Mouse (Mus musculus): ENCODE results near the gene Capn13. TPM values are rescaled to one million over a fixed set of nuclear protein-coding genes. Genes with fewer than 3 reads are reported as not detected.
"Not testable (repeated sequence)": the region's sequence is repeated elsewhere in the genome, so short reads cannot be mapped to it uniquely, and the experiment has no call there.

Capn13 gene
- polyA plus RNA-seq, 1 experiment from 2014 or later = 0.11 TPM

DNA sequence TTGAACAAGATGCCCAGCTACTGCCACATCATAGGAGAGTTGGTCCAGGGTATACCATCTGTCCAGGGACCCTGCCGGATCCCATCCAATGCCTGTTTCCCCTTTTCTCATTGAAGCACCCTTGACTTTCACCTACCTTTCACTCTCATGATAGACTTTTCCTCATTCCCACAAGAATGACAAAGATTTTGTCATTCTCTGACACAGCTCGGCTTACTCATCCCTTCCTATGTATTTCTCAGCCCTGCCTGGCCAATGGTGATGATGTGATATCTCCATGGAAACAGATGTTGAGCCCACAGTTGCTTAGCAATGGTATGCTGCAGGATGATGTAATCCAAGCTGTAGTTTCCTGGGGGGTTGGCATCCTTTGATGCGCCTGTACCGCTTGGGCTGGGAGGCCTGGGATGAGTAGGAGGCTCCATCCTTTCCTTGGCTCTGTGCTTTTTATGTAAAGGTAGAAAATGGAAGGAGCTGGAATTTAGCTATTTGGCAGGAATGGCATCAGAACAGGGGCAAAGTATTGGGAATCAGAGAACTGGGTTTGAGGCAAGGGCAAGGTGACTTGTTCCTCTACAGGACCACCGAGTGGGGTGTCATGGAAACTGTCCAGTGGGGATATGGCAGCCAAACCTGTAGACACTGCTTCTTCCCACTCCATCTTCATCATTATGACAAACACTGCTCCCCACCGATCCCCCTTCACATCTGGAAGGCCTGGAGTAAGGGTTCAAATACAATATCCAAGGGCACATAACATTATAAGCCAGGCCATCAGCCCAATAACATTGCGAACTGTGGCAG is 128.7 kb downstream of the Capn13 start:
- peak overlapping the region; percentile 41 for H3K27ac ChIP-seq (ENCODE audit: low read depth, low read length)
- peak; percentile 95 for ATAC-seq
- no peaks in the 10 kb centered on the region for H3K27me3 ChIP-seq (replicated peaks; ENCODE audit: control insufficient read depth, insufficient read depth, low read length)
- H3K4me3 ChIP-seq (ENCODE audit: low read length) = no peak overlapping the region
- WGBS = 67% methylated on average over 7 of the region's 7 CpGs
- no peak overlapping the region for H3K4me2 ChIP-seq (ENCODE audit: low read length)
- H3K36me3 ChIP-seq (ENCODE audit: control insufficient read depth, insufficient read depth, low read length) = no peaks in the 10 kb centered on the region
- peaks cover 7% of the 10 kb centered on the region for H3K4me1 ChIP-seq (ENCODE audit: control insufficient read depth, insufficient read depth, low read depth, low read length)
- H3K9ac ChIP-seq (ENCODE audit: low read depth, low read length) = no peak overlapping the region
- no peaks in the 10 kb centered on the region for H3K9me3 ChIP-seq (ENCODE audit: control insufficient read depth, low read length)

DNA sequence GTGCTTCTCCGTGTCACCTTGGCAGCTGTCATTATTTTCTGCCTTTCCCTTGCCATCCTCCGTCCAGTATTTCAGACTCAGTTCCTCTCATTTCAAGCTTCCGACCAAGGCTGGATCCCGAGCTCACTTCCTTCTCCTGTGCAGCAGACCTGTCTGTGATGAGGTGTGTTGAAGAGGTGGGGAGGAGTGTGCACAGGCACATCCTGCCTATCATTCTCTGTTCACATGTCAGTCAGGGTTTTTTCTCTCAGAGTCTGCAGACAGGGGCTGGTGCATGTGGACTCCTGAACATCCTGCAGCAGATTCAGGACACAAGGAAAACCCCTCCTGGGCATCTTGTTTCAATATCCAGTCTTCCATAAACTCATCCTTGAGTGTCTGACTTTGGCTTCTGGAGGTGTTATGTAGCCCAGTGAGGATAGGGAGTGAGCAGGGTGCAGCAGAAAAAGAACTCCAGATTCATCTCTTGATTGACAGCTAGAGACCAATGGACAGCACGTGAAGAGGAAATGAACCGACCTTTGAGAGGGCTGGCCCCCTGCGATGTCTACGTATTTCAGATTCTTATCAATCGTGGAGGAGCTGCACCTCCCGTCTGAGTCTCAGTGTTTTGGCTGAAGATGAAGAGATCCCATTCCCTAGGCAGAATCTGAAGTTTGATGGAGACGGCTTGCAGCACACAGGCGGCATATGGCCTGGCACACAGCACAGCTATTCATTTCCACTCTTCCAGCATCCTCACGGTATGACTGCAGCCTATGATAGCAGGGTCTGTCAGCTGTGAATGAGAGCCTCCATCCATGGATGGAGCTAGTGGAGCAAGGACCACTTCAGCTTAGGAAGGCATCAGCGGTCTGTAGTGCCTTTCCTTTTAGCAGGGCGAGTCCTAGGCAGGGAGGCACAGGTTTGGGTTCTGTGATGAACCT is 129.5 kb downstream of the Capn13 start:
- no peaks in the 10 kb centered on the region for H3K36me3 ChIP-seq (ENCODE audit: control insufficient read depth, insufficient read depth, low read length)
- peaks cover 7% of the 10 kb centered on the region for H3K4me1 ChIP-seq (ENCODE audit: control insufficient read depth, insufficient read depth, low read depth, low read length)
- H3K4me2 ChIP-seq (ENCODE audit: low read length) = no peak overlapping the region
- peak overlapping the region; percentile 41 for H3K27ac ChIP-seq (ENCODE audit: low read depth, low read length)
- peak; percentile 66 for ATAC-seq
- WGBS = 70% methylated on average over 15 of the region's 15 CpGs
- H3K4me3 ChIP-seq (ENCODE audit: low read length) = no peak overlapping the region
- no peaks in the 10 kb centered on the region for H3K9me3 ChIP-seq (ENCODE audit: control insufficient read depth, low read length)
- no peak overlapping the region for H3K9ac ChIP-seq (ENCODE audit: low read depth, low read length)
- no peaks in the 10 kb centered on the region for H3K27me3 ChIP-seq (replicated peaks; ENCODE audit: control insufficient read depth, insufficient read depth, low read length)

DNA sequence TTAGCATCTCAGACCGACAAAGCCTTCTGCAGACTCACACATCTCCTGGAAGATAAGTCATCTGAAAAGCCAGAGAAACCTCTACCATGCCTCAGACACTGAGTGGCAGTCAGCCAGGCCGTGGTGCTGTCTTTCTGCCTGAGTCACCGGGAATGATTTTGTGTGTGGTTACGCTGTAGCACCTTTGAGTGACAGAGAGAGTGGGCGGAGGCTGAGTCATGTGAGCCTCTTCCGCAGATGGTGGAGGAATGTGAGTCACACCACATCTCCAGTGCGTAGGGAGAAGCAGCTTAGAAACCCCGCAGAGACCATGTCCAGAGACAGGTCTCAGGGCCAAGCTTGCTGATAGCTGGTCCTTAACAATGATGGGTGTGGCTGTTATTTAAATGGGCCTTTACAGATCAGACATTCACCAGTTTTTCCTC is 137.6 kb downstream of the Capn13 start:
- Histone ChIP-seq H3K9ac (ENCODE audit: low read depth, low read length) (no peak overlapping the region), H3K4me3 (ENCODE audit: low read length) (no peak overlapping the region), H3K27me3 (replicated peaks; ENCODE audit: control insufficient read depth, insufficient read depth, low read length) (no peaks in the 10 kb centered on the region), H3K4me1 (ENCODE audit: control insufficient read depth, insufficient read depth, low read depth, low read length) (no peaks in the 10 kb centered on the region), H3K27ac (ENCODE audit: low read depth, low read length) (no peak overlapping the region), H3K36me3 (ENCODE audit: control insufficient read depth, insufficient read depth, low read length) (no peaks in the 10 kb centered on the region), H3K9me3 (ENCODE audit: control insufficient read depth, low read length) (no peaks in the 10 kb centered on the region), H3K4me2 (ENCODE audit: low read length) (no peak overlapping the region)
- no peak for ATAC-seq
- WGBS = 85% methylated on average over 8 of the region's 8 CpGs

DNA sequence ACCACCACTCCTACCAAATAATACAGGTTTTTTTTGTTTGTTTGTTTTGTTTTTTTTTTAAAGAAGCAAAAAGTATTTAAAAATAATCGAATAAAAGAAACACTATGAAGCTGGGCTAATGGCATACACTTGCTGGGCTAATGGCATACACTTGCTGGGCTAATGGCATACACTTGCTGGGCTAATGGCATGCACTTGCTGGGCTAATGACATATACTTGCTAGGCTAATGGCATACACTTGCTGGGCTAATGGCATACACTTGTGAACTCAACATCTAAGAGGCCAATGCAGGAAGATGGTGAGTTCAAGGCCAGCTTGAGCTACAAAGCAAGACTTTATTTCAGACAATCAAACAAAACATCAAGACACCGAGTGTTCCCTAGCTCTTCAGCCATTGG is 138.1 kb downstream of the Capn13 start:
- WGBS = 86% methylated on average over 2 of the region's 2 CpGs
- Histone ChIP-seq H3K4me2 (ENCODE audit: low read length) (no peak overlapping the region), H3K9me3 (ENCODE audit: control insufficient read depth, low read length) (no peaks in the 10 kb centered on the region), H3K27ac (ENCODE audit: low read depth, low read length) (no peak overlapping the region), H3K36me3 (ENCODE audit: control insufficient read depth, insufficient read depth, low read length) (no peaks in the 10 kb centered on the region), H3K27me3 (replicated peaks; ENCODE audit: control insufficient read depth, insufficient read depth, low read length) (no peaks in the 10 kb centered on the region), H3K4me3 (ENCODE audit: low read length) (no peak overlapping the region), H3K9ac (ENCODE audit: low read depth, low read length) (no peak overlapping the region), H3K4me1 (ENCODE audit: control insufficient read depth, insufficient read depth, low read depth, low read length) (no peaks in the 10 kb centered on the region)
- ATAC-seq = no peak

DNA sequence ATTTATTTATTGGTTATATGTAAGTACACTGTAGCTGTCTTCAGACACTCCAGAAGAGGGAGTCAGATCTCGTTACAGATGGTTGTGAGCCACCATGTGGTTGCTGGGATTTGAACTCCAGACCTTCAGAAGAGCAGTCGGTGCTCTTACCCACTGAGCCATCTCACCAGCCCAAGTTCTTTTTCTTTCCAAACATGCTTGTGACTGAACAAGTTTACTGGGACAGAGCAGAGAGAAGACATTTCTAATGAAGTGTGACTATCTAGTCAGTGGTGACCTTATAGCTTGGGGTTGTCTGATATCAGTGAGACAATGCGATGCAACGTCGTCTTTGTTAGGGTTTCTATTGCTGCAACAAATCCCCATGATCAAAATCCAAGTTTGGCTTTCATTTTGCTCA is 141.4 kb downstream of the Capn13 start:
- 95% methylated on average over 5 of the region's 5 CpGs for WGBS
- H3K4me1 ChIP-seq (ENCODE audit: control insufficient read depth, insufficient read depth, low read depth, low read length); H3K4me2 ChIP-seq (ENCODE audit: low read length); H3K27me3 ChIP-seq (replicated peaks; ENCODE audit: control insufficient read depth, insufficient read depth, low read length); ATAC-seq; H3K4me3 ChIP-seq (ENCODE audit: low read length); H3K9ac ChIP-seq (ENCODE audit: low read depth, low read length); H3K9me3 ChIP-seq (ENCODE audit: control insufficient read depth, low read length); H3K27ac ChIP-seq (ENCODE audit: low read depth, low read length); H3K36me3 ChIP-seq (ENCODE audit: control insufficient read depth, insufficient read depth, low read length): not testable (repeated sequence)

DNA sequence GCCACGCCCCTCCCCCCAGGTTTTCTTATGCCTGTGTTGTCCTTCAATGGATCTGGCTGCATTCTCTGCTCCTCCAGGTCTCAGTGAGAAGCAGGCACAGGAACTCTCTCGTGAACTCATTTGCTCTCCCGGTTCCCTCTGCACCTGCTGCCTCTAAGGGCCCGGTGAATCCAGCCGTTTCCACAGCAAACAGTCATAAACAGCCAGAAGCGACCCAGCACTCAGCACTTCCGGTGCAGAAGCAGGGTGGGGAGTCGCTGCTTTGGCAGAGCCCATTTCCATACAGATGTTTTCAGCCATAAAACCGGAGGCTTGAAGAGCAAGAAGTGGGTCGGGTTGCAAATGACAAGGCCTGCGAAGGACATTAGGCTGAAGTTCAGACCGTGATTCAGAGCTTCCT is 142.0 kb downstream of the Capn13 start:
- no peaks in the 10 kb centered on the region for H3K27me3 ChIP-seq (replicated peaks; ENCODE audit: control insufficient read depth, insufficient read depth, low read length)
- no peaks in the 10 kb centered on the region for H3K36me3 ChIP-seq (ENCODE audit: control insufficient read depth, insufficient read depth, low read length)
- no peak overlapping the region for H3K4me3 ChIP-seq (ENCODE audit: low read length)
- 48% methylated on average over 12 of the region's 12 CpGs for WGBS
- no peak overlapping the region for H3K9ac ChIP-seq (ENCODE audit: low read depth, low read length)
- no peak overlapping the region for H3K4me2 ChIP-seq (ENCODE audit: low read length)
- no peak overlapping the region; the same call in 1 of the 2 replicates for H3K27ac ChIP-seq (ENCODE audit: low read depth, low read length)
- ATAC-seq = peak; percentile 17; the same call in 1 of the 2 replicates
- no peaks in the 10 kb centered on the region for H3K9me3 ChIP-seq (ENCODE audit: control insufficient read depth, low read length)
- no peaks in the 10 kb centered on the region for H3K4me1 ChIP-seq (ENCODE audit: control insufficient read depth, insufficient read depth, low read depth, low read length)
